Mouse (Mus musculus): ENCODE data around the gene 2610528J11Rik. TPM values are rescaled to one million over a fixed set of nuclear protein-coding genes. Genes with fewer than 3 reads are reported as not detected.
"Not testable (repeated sequence)": the region's sequence is repeated elsewhere in the genome, so short reads cannot be mapped to it uniquely, and the experiment has no call there.

2610528J11Rik gene
- not detected for total RNA-seq (2021)
- long read RNA-seq, experiment 1: 0 reads
- long read RNA-seq, experiment 2: 0 reads

DNA sequence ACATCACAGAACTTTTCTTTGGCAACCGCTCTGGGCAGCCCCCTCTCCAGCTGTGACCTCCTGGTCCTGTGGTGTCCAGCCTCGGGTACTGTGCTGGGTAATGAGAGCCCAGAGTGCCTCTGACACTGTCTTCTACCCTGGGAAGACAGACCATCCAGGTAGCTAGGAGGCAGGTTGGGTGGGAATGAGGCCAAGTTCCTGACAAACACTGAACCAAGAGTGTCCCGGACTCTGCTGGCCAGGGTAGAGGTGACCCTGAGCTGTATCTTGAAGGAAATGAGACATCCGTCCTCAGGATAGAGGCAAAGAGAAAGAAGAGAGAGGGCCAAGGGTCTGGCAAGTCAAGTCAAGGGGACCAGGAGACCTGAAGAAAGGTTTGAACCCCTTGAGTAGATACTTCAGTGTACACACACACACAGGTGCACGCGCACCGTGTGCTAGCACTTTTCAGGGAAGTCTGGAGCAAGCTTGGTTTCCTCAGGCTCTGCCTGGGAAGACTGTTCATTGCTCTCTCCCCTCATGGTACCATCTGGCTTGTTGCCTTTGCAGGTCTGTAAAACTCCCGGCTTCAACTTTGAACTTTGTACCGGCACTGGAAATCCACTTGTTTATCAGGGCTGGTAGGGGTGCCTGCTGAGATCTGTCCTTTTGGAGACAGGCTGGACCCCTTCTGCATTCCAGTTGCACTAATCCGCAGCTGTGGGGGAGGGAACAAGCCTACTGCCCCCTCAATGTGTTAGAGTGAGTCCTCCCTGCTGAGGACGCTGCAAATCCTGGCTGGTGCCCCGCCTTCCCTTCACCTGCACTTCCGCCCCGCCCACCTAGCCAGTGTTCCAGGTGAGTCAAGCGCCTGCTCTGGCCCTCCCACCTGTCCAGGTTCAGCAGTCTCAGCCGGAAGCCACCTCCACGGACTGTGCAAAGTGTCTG, at the start of gene 2610528J11Rik:
TSS of gene 2610528J11Rik (plus strand) at position 592 of the 927 bp plus-strand sequence.
- DNase-seq (ENCODE audit: low spot score in 2 of 2): no peak

DNA sequence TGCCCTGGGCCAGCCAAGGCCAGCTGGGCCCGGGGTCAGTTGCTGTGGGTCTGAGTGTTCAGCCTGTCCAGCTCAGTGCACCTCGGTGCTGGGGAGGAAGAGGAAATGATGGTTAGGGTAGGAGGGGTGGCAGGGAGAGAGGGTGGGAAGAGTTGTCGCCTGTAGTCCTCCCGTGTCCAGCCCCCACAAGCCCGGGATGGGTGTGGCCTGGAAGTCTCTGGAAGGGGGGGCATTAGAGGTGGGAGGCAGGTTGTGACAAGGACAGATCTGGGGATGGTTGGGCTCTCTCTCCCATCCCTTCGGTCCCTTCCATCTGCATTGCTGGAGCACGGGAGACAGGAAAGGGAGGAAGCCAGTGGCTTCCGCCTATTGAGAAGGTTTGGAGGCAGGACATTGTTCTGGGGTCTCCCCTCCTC, 37.1 kb upstream of the 2610528J11Rik start, which contains the start of gene Tie1:
TSS of gene Tie1 (minus strand) at position 345 of the 416 bp plus-strand sequence.
- no peak for DNase-seq (ENCODE audit: low spot score in 2 of 2)

GRCm38 (mm10) chr4:118490461-118490860, 36.3 kb upstream of the 2610528J11Rik start:
- DNase-seq (ENCODE audit: low spot score in 2 of 2): no peak

DNA sequence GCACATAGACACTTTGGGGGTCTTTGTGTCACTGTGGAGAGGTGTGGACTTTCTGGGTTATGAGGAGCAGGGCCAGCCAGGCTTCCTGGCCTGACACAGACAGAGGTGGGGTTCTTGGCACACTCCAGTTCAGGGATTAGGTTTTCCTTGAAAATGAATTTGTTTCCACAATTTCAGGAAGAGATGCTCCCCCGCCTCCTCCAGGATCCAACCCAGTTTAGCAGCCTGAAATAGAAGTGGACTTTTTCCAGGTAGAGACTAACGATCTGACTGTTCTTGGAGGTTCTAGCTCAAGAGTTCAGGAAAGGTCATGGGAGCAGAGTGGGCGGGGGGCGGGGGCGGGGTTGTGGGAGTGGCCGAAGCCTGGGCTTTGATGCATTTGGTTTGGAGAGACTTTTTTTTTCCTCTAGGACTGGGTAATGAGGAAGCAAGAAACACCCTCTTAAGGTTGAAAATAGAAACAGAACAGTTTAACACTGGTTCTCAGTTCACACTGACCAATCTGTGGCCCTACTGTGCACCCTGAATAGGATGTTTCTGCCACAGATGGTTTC, 26.6 kb upstream of the 2610528J11Rik start:
- DNase-seq (ENCODE audit: low spot score in 2 of 2): no peak

DNA sequence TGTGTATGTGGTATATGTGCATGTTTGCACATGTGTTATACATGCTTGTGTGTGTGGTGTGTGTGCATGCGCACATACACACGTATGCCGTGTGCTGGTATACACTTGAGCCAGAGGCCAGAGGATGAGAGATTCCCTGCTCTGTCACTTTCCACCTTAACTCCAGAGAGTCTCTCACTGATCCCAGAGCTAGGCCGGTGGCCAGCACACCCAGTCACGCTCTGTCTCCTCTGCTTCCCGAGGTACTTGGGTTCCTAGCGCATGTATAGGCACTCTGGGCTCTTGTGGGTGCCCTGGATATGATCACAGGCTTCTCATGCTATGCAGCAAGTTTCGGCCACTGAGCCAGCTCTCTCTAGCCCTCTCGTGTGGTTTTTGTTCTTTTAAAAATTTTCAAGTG, 26.0 kb upstream of the 2610528J11Rik start:
- no peak for DNase-seq (ENCODE audit: low spot score in 2 of 2)

GRCm38 (mm10) chr4:118505551-118505950, 21.2 kb upstream of the 2610528J11Rik start:
- no peak for DNase-seq (ENCODE audit: low spot score in 2 of 2)

DNA sequence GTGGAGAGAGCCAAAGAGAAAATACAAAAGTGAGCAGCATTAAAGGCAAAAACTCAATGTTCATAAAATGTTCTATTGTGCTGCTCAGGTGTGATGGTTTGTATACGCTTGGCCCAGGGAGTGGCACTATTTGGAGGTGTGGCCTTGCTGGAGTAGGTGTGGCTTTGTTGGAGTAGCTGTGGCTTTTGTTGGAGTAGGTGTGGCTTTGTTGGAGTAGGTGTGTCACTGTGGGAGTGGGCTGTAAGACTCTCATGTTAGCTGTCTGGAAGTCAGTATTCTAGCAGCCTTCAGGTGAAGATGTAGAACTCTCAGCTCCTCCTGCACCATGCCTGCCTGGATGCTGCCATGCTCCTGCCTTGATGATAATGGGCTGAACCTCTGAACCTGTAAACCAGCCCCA, 19.6 kb upstream of the 2610528J11Rik start:
- DNase-seq (ENCODE audit: low spot score in 2 of 2): not testable (repeated sequence)

GRCm38 (mm10) chr4:118509050-118509449, 17.7 kb upstream of the 2610528J11Rik start:
- DNase-seq (ENCODE audit: low spot score in 2 of 2): no peak

DNA sequence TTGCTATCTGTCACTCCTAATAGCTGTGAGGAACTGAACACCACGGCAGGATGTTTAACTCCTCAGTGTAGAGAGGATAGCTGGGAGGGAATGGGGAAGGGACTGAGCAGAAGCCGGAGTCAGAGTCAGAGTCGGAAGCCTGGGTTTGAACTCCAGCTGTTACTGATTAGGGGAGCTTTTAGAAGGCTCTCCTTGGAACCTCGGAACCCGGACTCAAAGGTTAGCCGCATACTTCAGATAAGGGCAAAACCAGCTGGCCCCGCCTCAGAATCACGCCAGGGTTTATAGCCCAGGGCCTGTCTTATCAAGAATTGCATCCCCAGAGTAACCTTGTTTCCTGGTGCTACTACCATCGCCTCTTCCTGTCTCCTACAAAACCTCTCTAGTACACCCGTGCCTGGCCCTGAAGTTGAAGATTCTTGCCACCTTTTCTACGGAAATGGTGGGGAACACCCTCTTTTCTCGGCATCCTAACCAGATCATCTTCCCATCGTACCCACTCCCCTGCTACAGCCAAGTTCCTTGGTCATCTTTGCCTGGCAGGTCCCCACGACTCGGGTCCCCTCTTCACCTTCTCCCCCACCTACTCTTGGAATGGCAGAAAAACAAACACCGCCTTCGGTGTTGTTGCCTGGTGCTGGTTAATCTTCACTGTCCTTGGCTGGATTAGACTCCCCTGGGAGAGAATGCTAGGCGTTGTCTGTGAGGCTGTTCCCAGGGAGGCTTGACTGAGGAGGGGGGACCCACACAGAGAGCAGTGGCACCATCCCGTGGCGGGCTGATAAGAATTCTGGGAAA, 9.9 kb upstream of the 2610528J11Rik start:
- DNase-seq (ENCODE audit: low spot score in 2 of 2): no peak

DNA sequence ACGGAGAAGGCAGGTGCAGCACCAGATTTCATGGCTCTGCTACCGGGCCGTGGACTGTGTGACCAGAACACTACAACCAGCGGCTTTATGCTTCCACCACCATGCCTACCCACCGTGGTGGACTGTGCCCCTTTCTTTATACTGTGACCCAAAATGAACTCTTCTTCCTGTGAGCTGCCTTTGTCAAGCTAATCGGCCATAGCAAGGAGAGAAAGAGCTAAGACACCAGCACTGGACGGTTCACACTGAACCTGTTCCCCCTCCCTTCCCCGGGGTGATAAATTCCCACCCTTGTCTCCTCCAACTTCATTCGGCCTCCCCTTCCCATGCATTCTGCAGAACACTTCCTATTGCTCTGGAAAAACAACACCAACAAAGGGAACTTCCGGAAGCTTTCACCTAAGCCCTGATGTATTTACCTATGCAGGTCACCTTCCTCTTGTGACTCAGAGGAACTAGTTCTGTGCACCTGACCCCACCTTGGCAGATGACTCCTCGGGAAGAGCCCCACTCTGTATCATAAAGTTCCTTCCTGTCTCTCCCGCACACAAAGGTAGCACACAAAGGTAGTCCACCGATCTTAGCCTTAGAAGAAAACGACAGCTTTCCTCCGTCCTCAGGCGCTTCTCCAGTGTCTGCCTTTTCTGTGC, 9.2 kb upstream of the 2610528J11Rik start:
- no peak for DNase-seq (ENCODE audit: low spot score in 2 of 2)

DNA sequence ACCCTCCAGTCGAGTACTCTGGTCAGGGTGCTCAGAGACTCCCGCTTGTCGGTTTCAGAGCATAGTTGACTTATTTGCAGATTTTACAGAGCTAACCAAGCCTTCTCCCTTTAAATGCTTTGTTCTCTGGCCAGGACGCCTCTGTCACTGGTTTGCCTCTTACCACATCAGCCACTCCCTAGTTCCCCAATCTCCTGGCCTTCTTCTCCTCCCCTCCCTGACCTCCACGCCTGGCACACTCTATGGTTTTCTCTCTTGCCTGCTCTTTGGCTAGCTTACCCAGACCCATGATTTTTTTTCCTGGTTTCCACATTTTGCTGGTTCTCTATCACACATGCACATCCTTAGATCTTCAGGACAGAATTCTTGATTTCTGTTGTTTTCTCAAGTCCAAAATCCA, 8.6 kb upstream of the 2610528J11Rik start:
- no peak for DNase-seq (ENCODE audit: low spot score in 2 of 2)

DNA sequence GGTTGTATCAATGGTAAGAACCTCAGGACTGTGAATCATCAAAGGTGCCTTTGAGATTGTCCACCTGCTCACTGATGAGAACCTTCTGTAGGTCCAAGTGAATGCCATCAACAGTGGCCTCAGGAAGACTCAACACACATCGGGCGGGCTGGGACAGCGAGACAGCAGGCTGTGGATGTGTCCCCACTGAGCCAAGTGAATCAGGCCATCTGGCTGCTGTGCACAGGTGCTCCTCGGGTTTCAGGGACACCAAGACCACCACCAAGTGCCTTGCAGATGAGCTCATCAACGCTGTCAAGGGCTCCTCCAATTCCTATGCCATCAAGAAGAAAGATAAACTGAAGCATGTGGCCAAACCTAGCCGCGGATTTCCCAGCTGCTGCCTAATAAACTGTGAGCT, 4.6 kb upstream of the 2610528J11Rik start:
- no peak for DNase-seq (ENCODE audit: low spot score in 2 of 2)

DNA sequence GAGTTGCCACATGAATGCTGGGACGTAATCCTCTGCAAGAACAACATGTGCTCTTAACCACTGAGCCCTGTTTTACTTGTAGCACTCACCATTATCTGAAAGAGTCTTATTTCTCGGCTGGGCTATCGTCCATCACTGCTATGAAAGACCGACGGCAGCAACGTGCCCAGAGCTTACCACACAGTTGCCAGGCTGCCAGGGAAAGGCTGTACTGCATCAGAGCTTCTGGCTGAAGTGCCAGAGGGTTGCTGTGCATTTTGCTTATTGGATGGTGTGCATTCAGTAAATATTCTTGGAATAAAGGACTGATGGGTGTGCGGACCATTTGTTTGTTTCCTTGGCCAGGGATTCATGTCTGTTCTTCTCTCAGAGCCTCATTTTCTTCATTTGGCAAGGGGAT, 2.8 kb upstream of the 2610528J11Rik start:
- DNase-seq (ENCODE audit: low spot score in 2 of 2): no peak

DNA sequence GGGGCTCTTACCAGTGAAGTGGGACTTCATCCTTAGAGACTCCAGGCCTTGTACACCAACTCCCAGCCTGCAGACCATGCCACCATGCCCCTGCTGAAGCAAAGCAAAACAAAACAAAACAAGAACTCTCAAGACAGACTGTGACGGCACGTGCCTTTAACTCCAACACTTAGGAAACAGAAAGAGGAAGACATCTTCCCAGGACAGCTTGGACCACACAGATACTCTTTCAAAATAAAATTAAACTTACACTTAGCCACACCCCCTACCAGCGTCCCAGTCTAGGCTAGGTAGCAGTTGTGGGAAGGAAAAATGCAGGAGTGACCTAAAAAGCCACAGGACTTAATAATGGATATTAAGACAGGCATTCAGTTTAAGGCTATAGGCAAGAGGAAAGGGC, 1.0 kb upstream of the 2610528J11Rik start:
- no peak for DNase-seq (ENCODE audit: low spot score in 2 of 2)

DNA sequence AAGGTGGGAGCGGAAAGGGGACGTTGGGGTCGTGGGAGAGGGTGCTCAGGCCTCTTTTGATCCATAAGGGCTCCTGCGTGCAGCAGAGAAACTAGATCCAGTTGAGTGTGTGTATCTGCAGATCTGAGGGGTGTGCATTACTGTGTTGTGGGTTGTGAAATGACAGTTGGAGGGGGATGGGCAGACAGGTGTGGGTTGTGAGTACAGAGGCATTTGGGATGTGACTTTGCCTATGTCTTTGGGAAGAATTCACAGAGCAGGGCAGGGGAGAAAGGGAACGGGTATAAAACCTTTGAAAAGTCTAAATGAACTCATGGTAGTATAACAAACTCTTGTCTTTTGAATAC, 509 bp downstream of the 2610528J11Rik start:
- DNase-seq (ENCODE audit: low spot score in 2 of 2): no peak

DNA sequence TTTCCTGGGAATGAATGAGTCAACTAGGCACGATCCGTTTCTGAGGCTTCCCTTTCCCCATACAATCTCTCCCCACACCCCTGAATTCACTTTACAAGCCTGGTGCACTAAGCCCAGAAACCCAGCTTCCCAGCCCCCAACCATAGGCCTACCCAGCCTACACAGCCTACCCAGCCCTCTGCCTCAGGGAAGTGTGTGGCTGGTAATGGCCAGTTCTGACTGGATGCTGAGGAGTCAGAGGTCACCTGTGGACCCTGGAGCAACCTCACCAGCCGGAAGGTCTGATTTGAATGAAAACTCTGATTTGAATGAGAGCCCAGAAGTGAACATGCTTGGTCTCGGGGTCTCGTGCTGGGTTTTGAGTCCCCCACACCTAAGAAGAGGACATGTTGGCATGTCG, 921 bp downstream of the 2610528J11Rik start:
- DNase-seq (ENCODE audit: low spot score in 2 of 2): no peak

DNA sequence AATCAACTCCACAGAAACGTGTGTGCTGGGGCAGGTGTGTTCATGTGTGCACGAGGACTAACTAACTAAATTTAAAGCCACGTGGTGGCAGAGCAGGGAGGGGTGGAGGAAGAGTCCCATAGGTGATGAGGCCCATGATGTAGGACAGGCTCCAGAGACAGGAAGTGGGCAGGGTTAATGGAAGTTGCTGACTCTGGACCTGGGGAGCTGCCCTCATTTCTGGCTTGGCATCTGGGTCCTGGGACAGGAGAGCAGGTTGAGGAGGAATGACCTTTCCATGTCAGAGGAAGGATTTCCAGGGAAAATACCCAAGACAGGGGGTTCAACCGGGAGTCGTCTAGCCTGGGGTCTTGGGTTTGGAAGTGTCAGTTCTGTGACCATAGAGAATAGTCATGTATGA, 5.9 kb downstream of the 2610528J11Rik start:
- DNase-seq (ENCODE audit: low spot score in 2 of 2): no peak

- DNase-seq (ENCODE audit: low spot score in 2 of 2): no peak
Observed at GRCm38 (mm10) chr4:118533156-118533555, 6.4 kb downstream of the 2610528J11Rik start.

DNA sequence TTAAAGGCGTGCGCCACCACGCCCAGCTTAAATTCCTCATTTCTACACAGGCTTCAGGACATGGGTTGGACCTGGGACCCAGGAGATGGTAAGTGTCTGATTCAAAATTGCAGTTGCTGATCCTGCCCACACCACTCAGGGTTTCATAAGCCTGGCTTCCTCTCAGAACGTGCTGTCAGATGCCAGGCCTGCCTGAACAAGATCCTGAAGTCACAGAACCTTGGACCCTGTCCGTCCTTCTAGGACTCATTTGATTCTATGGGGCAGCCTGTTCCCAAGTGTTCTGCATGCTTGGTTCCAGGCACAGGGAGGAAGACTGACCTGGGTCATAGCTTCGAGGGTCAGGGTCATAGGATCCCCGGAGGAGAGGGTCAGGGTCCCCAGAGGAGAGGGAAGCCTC, 6.8 kb downstream of the 2610528J11Rik start:
- no peak for DNase-seq (ENCODE audit: low spot score in 2 of 2)

DNA sequence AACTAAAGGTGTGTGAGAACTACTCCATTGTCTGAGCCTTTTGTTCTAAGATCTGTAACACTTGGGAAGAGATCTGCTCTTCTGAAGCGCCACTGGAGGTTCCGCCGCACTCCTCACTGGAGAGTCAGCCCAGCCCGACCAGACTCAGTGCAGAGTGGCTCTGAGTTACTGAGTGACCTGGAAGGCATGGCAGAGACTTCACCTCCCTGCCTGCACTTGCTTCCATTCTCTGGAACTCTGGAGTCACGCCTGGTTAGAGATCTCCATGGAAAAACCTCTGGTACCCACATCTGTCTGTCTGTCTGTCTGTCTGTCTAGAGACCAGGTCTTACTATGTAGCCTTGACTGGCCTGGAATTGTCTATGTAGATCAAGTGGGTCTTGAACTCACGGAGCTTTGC, 8.8 kb downstream of the 2610528J11Rik start:
- no peak for DNase-seq (ENCODE audit: low spot score in 2 of 2)

DNA sequence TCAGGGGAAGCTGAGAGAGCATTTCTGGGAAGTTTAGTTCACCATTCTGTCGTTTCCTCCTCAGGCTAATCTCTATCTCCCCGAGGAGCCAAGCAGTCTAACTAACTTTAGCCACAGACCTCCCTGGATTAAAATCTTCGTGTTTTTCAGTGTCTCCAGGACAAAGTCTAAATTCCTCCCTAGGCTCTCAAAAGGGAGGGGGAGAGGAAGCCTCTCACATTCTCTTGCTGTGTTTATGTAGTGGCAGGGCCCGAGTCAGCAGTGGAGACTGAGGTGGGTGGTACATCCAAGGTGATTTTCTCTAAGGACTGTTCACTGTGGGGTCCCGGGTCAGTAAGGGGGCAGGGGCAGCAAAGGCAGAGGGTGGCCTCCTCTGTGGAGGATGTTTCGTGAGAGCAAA, 11.0 kb downstream of the 2610528J11Rik start:
- DNase-seq (ENCODE audit: low spot score in 2 of 2): no peak
